Mouse (Mus musculus) adrenal gland, adult 8-10 months (tissue): ENCODE results near the gene Afap1l2. TPM values are rescaled to one million over a fixed set of nuclear protein-coding genes. Genes with fewer than 3 reads are reported as not detected.

Experiments
- DNase-seq: peaks from one replicate; pipeline ENCODE4 v3.0.0; 2022
- total RNA-seq, 4 experiments: library from RNA; stranded (reverse); gene quantifications; 2 replicates each; pipeline ENCODE4 v1.2.4; 2022

Afap1l2 gene
- total RNA-seq, 4 experiments from 2014 or later: 26.7 to 42.5 (median 32.2) TPM

- DNase-seq: no peak
Measured at GRCm38 (mm10) chr19:56936253-56936652, 71.8 kb downstream of the Afap1l2 start.

- DNase-seq: no peak
Measured at GRCm38 (mm10) chr19:56935777-56936176, 72.3 kb downstream of the Afap1l2 start.

GRCm38 (mm10) chr19:56935111-56935510 is 72.9 kb downstream of the Afap1l2 start:
- no peak for DNase-seq

- DNase-seq: no peak
Measured at GRCm38 (mm10) chr19:56933800-56934199, 74.2 kb downstream of the Afap1l2 start.

GRCm38 (mm10) chr19:56930029-56930428 is 78.0 kb downstream of the Afap1l2 start:
- no peak for DNase-seq

GRCm38 (mm10) chr19:56929392-56929791 is 78.6 kb downstream of the Afap1l2 start:
- no peak for DNase-seq

GRCm38 (mm10) chr19:56921744-56922143 is 86.3 kb downstream of the Afap1l2 start:
- no peak for DNase-seq

- DNase-seq: no peak
Measured at GRCm38 (mm10) chr19:56920232-56920631, 87.8 kb downstream of the Afap1l2 start.

GRCm38 (mm10) chr19:56919628-56920027 is 88.4 kb downstream of the Afap1l2 start:
- DNase-seq: peak; percentile 81

- no peak for DNase-seq
Measured at GRCm38 (mm10) chr19:56915084-56915483, 92.9 kb downstream of the Afap1l2 start.

- DNase-seq: no peak
Measured at GRCm38 (mm10) chr19:56914658-56915057, 93.4 kb downstream of the Afap1l2 start.

- no peak for DNase-seq
Measured at GRCm38 (mm10) chr19:56913761-56914160, 94.3 kb downstream of the Afap1l2 start.

GRCm38 (mm10) chr19:56910561-56910960 is 97.5 kb downstream of the Afap1l2 start:
- no peak for DNase-seq

GRCm38 (mm10) chr19:56908472-56909270 is 99.4 kb downstream of the Afap1l2 start:
- DNase-seq: no peak

GRCm38 (mm10) chr19:56907850-56908249 is 100.2 kb downstream of the Afap1l2 start:
- no peak for DNase-seq

- DNase-seq: no peak
Measured at GRCm38 (mm10) chr19:56905395-56905794, 102.6 kb downstream of the Afap1l2 start.

GRCm38 (mm10) chr19:56904095-56904494 is 103.9 kb downstream of the Afap1l2 start:
- DNase-seq: no peak

GRCm38 (mm10) chr19:56897654-56898053 is 110.4 kb downstream of the Afap1l2 start:
- DNase-seq: no peak

GRCm38 (mm10) chr19:56893326-56893725 is 114.7 kb downstream of the Afap1l2 start:
- no peak for DNase-seq

- no peak for DNase-seq
Measured at GRCm38 (mm10) chr19:56892586-56892985, 115.4 kb downstream of the Afap1l2 start.

- DNase-seq: no peak
Measured at GRCm38 (mm10) chr19:56891438-56891837, 116.6 kb downstream of the Afap1l2 start.

- no peak for DNase-seq
Measured at GRCm38 (mm10) chr19:56888654-56889053, 119.4 kb downstream of the Afap1l2 start.

- no peak for DNase-seq
Measured at GRCm38 (mm10) chr19:56887879-56888278, 120.1 kb downstream of the Afap1l2 start.

- DNase-seq: no peak
Measured at GRCm38 (mm10) chr19:56877364-56877763, 130.7 kb downstream of the Afap1l2 start.
